Mouse (Mus musculus) liver, embryonic 11.5 days (tissue): ENCODE measurements around the gene Gga1. TPM values are rescaled to one million over a fixed set of nuclear protein-coding genes. Genes with fewer than 3 reads are reported as not detected.

Experiments used
- ATAC-seq: fragments of 200-750 bp; cut with Nextera tagmentation; replicated peaks from 2 replicates; pipeline ENCODE4 v1.8.0; 2017; ENCODE audit warnings: moderate number of reproducible peaks, mild to moderate bottlenecking, moderate TSS enrichment, moderate library complexity; ENCODE audit not compliant: low FRiP score
- DNase-seq: peaks from one replicate; pipeline ENCODE4 v3.0.0-alpha.2; 2017; ENCODE audit warnings: low spot score
- H3K27ac ChIP-seq: fragments of 300-500 bp; sonication (generic); 2 replicates; pipeline ENCODE4 v1.5.1; 2014; ENCODE audit warnings: mild to moderate bottlenecking, low read depth, low read length, control low read depth
- H3K27me3 ChIP-seq: fragments of 300-500 bp; sonication (generic); replicated peaks from 2 replicates; pipeline ENCODE4 v1.6.1; 2014; ENCODE audit warnings: low read length, mixed read lengths; ENCODE audit not compliant: control insufficient read depth, insufficient read depth
- H3K36me3 ChIP-seq: fragments of 300-500 bp; sonication (generic); 2 replicates; pipeline ENCODE4 v1.6.1; 2014; ENCODE audit warnings: mild to moderate bottlenecking, low read length, moderate library complexity, mixed read lengths; ENCODE audit not compliant: control insufficient read depth, insufficient read depth
- H3K4me1 ChIP-seq: fragments of 300-500 bp; sonication (generic); replicated peaks from 2 replicates; pipeline ENCODE4 v1.6.1; 2014; ENCODE audit warnings: low read length, mixed read lengths; ENCODE audit not compliant: control insufficient read depth, insufficient read depth
- H3K4me2 ChIP-seq: fragments of 300-500 bp; sonication (generic); 2 replicates; pipeline ENCODE4 v1.6.1; 2014; ENCODE audit warnings: mild to moderate bottlenecking, control low read depth, moderate library complexity
- H3K4me3 ChIP-seq: fragments of 300-500 bp; sonication (generic); 2 replicates; pipeline ENCODE4 v1.5.1; 2014; ENCODE audit warnings: low read depth, low read length, control low read depth
- H3K9ac ChIP-seq: fragments of 300-500 bp; sonication (generic); 2 replicates; pipeline ENCODE4 v1.6.1; 2014; ENCODE audit warnings: low read depth, low read length, control low read depth
- H3K9me3 ChIP-seq: fragments of 300-500 bp; sonication (generic); 2 replicates; pipeline ENCODE4 v1.6.1; 2016; ENCODE audit warnings: low read length, inconsistent platforms, mixed read lengths; ENCODE audit not compliant: control insufficient read depth
- WGBS: fragments of 180-500 bp; shearing (Covaris S2); extraction: QIAGEN DNeasy Blood & Tissue Kit; methylation state at CpG from one replicate; pipeline ENCODE4 v1.1.7; 2014; 5-methylcytosine and 5-hydroxymethylcytosine counted together
- polyA plus RNA-seq: library from polyadenylated mRNA; unstranded; fragments of >200 nt; fragmentation: Nextera tagmentation; extraction: Ambion mirVana; gene quantifications from 2 replicates; pipeline ENCODE4 v1.2.1, GENCODE M21; 2014

Gene Gga1
- polyA plus RNA-seq, 1 experiment from 2014 or later = 40.8 TPM

- Histone ChIP-seq H3K27ac (no peak overlapping the region), H3K27me3 (no peaks in the 10 kb centered on the region)
Measured at GRCm38 (mm10) chr15:78849485-78849884, 27.5 kb upstream of the Gga1 start.

GRCm38 (mm10) chr15:78850059-78850824, 26.7 kb upstream of the Gga1 start:
- H3K27ac ChIP-seq = no peak overlapping the region
- DNase-seq (no peak), ATAC-seq (no peak)
- H3K9ac ChIP-seq = no peak overlapping the region
- 66% methylated on average over 14 of the region's 15 CpGs for WGBS
- H3K4me2 ChIP-seq = no peak overlapping the region
- H3K27me3 ChIP-seq = no peaks in the 10 kb centered on the region
- H3K4me3 ChIP-seq = no peak overlapping the region
- no peaks in the 10 kb centered on the region; the same call in none of the 2 replicates for H3K36me3 ChIP-seq
- H3K9me3 ChIP-seq = no peaks in the 10 kb centered on the region
- H3K4me1 ChIP-seq = peaks cover 21% of the 10 kb centered on the region

More at GRCm38 (mm10) chr15:78849485-78849884, 27.5 kb upstream of the Gga1 start:
- no peak for ATAC-seq
- Histone ChIP-seq H3K4me1 (peaks cover 23% of the 10 kb centered on the region), H3K9ac (no peak overlapping the region), H3K36me3 (no peaks in the 10 kb centered on the region; the same call in none of the 2 replicates), H3K4me2 (no peak overlapping the region), H3K9me3 (no peaks in the 10 kb centered on the region), H3K4me3 (no peak overlapping the region)
- DNase-seq = no peak
- WGBS = 82% methylated on average over 12 of the region's 12 CpGs

GRCm38 (mm10) chr15:78850944-78851343, 26.0 kb upstream of the Gga1 start:
- Histone ChIP-seq H3K9ac (no peak overlapping the region), H3K4me1 (peaks cover 15% of the 10 kb centered on the region), H3K27ac (no peak overlapping the region), H3K36me3 (no peaks in the 10 kb centered on the region; the same call in none of the 2 replicates), H3K4me3 (no peak overlapping the region), H3K4me2 (peak overlapping the region; percentile 50; the same call in 1 of the 2 replicates), H3K9me3 (no peaks in the 10 kb centered on the region), H3K27me3 (no peaks in the 10 kb centered on the region)
- ATAC-seq = no peak
- no peak for DNase-seq
- 37% methylated on average over 6 of the region's 6 CpGs for WGBS

GRCm38 (mm10) chr15:78851505-78852153, 25.4 kb upstream of the Gga1 start:
- 9% methylated on average over 13 of the region's 13 CpGs for WGBS
- Histone ChIP-seq H3K4me3 (no peak overlapping the region), H3K36me3 (no peaks in the 10 kb centered on the region; the same call in none of the 2 replicates), H3K9me3 (no peaks in the 10 kb centered on the region), H3K9ac (no peak overlapping the region), H3K27ac (no peak overlapping the region), H3K4me2 (peak overlapping the region; percentile 50), H3K27me3 (no peaks in the 10 kb centered on the region), H3K4me1 (peaks cover 12% of the 10 kb centered on the region)
- DNase-seq (peak; percentile 90), ATAC-seq (peak; percentile 87)

- Histone ChIP-seq H3K9ac (no peak within 1 kb of the TSS), H3K4me1 (peaks cover 16% of the 10 kb centered on the region), H3K4me2 (no peak within 1 kb of the TSS), H3K36me3 (no peaks in the 10 kb centered on the region), H3K9me3 (no peaks in the 10 kb centered on the region), H3K4me3 (no peak within 1 kb of the TSS), H3K27ac (no peak within 1 kb of the TSS), H3K27me3 (no peaks in the 10 kb centered on the region)
- ATAC-seq (no peak), DNase-seq (no peak)
- 47% methylated on average over 8 of the region's 8 CpGs for WGBS
Measured at GRCm38 (mm10) chr15:78855303-78855965, 21.6 kb upstream of the Gga1 start, which contains the start of gene Lgals2. Gene Lgals2 (minus strand): TSS chr15:78855529.

GRCm38 (mm10) chr15:78857009-78857408, 20.0 kb upstream of the Gga1 start:
- ATAC-seq (no peak), DNase-seq (no peak)
- peaks cover 7% of the 10 kb centered on the region for H3K4me1 ChIP-seq
- H3K27me3 ChIP-seq = no peaks in the 10 kb centered on the region
- 77% methylated on average over 7 of the region's 7 CpGs for WGBS
- no peak overlapping the region for H3K27ac ChIP-seq
- no peaks in the 10 kb centered on the region for H3K9me3 ChIP-seq
- no peak overlapping the region for H3K9ac ChIP-seq
- H3K36me3 ChIP-seq = no peaks in the 10 kb centered on the region
- no peak overlapping the region for H3K4me3 ChIP-seq
- H3K4me2 ChIP-seq = no peak overlapping the region

- Histone ChIP-seq H3K4me2 (no peak overlapping the region), H3K36me3 (no peaks in the 10 kb centered on the region), H3K4me1 (peaks cover 7% of the 10 kb centered on the region), H3K9me3 (no peaks in the 10 kb centered on the region), H3K27me3 (no peaks in the 10 kb centered on the region), H3K9ac (no peak overlapping the region), H3K27ac (0 out of 2 replicates have a peak overlapping the region, but pooled peaks have one; percentile 11), H3K4me3 (no peak overlapping the region)
- DNase-seq = no peak
- 65% methylated on average over 4 of the region's 4 CpGs for WGBS
- ATAC-seq = no peak
Measured at GRCm38 (mm10) chr15:78859311-78859710, 17.7 kb upstream of the Gga1 start.

GRCm38 (mm10) chr15:78859714-78860113, 17.3 kb upstream of the Gga1 start:
- WGBS = 29% methylated on average over 6 of the region's 6 CpGs

More at GRCm38 (mm10) chr15:78859714-78860113, 17.3 kb upstream of the Gga1 start:
- Histone ChIP-seq H3K4me1 (peaks cover 7% of the 10 kb centered on the region), H3K27ac (no peak overlapping the region), H3K27me3 (no peaks in the 10 kb centered on the region), H3K4me2 (no peak overlapping the region), H3K9me3 (no peaks in the 10 kb centered on the region), H3K4me3 (no peak overlapping the region), H3K9ac (no peak overlapping the region), H3K36me3 (no peaks in the 10 kb centered on the region)
- DNase-seq (no peak), ATAC-seq (no peak)
